Mouse (Mus musculus) spleen, adult 2 months (tissue): ENCODE data around the gene Igsf3.

ENCODE experiments used
- CTCF ChIP-seq: fragments of 200-500 bp; IDR thresholded peaks from 2 replicates; pipeline ENCODE4 v1.5.1; 2011; ENCODE audit warnings: mild to moderate bottlenecking, inconsistent platforms; ENCODE audit not compliant: insufficient read depth, insufficient read length, insufficient replicate concordance; ENCODE audit errors: extremely low read depth
- POLR2A ChIP-seq: fragments of 200-500 bp; IDR thresholded peaks from 2 replicates; pipeline ENCODE4 v1.6.1; 2011; ENCODE audit warnings: low read depth, low read length, inconsistent platforms

DNA sequence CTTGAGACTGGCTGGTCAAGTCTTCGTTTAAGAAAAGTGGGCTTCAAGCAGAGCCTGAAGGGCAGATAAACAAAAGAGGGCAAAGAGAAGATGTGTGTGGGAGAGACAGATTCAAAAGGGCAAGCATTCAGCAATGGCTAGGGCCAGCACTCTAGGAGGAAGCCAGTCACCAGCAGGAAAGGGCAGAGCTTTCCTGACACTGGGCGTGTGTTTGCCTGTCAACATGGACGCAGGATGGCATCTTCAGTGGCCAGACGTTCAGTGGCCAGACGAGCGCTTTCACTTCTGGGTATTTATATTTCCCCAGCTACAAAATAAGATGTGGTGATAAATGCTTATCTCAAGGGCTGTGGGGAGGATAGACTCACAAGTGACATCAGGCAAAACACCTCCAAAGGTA, 123.0 kb downstream of the Igsf3 start:
- no peak for TF ChIP-seq POLR2A
- no peak for TF ChIP-seq CTCF
